Mouse (Mus musculus): ENCODE results near the gene Anks1b.

The Anks1b gene

GRCm38 (mm10) chr10:90190366-90190765 is 317.1 kb downstream of the Anks1b start:
- peak; percentile 31 to 65 for DNase-seq

- DNase-seq: no peak
Observed at GRCm38 (mm10) chr10:90196936-90197335, 323.6 kb downstream of the Anks1b start.

GRCm38 (mm10) chr10:90210044-90210443 is 336.7 kb downstream of the Anks1b start:
- DNase-seq: no peak

- no peak for DNase-seq
Observed at GRCm38 (mm10) chr10:90220470-90220869, 347.2 kb downstream of the Anks1b start.

GRCm38 (mm10) chr10:90222793-90223495 is 349.6 kb downstream of the Anks1b start:
- peak; percentile 62 to 71 for DNase-seq

GRCm38 (mm10) chr10:90235273-90235672 is 362.0 kb downstream of the Anks1b start:
- DNase-seq: no peak

GRCm38 (mm10) chr10:90237290-90237689 is 364.0 kb downstream of the Anks1b start:
- no peak for DNase-seq

- no peak for DNase-seq
Observed at GRCm38 (mm10) chr10:90258944-90259714, 385.8 kb downstream of the Anks1b start.

- DNase-seq: no peak
Observed at GRCm38 (mm10) chr10:90271321-90271720, 398.0 kb downstream of the Anks1b start.

- no peak for DNase-seq
Observed at GRCm38 (mm10) chr10:90273311-90273710, 400.0 kb downstream of the Anks1b start.

GRCm38 (mm10) chr10:90286589-90286988 is 413.3 kb downstream of the Anks1b start:
- no peak for DNase-seq

- DNase-seq: no peak
Observed at GRCm38 (mm10) chr10:90303249-90303648, 429.9 kb downstream of the Anks1b start.

GRCm38 (mm10) chr10:90306156-90306555 is 432.8 kb downstream of the Anks1b start:
- DNase-seq: no peak

- no peak for DNase-seq
Observed at GRCm38 (mm10) chr10:90307931-90308555, 434.7 kb downstream of the Anks1b start.

- no peak for DNase-seq
Observed at GRCm38 (mm10) chr10:90329781-90330180, 456.5 kb downstream of the Anks1b start.

- DNase-seq: no peak
Observed at GRCm38 (mm10) chr10:90345394-90345793, 472.1 kb downstream of the Anks1b start.

GRCm38 (mm10) chr10:90356258-90356657 is 482.9 kb downstream of the Anks1b start:
- DNase-seq: no peak

- no peak for DNase-seq
Observed at GRCm38 (mm10) chr10:90357169-90357907, 484.0 kb downstream of the Anks1b start.

- no peak for DNase-seq
Observed at GRCm38 (mm10) chr10:90369015-90369414, 495.7 kb downstream of the Anks1b start.

- peak; percentile 89 to 94 for DNase-seq
Observed at GRCm38 (mm10) chr10:90370751-90371150, 497.4 kb downstream of the Anks1b start.

- DNase-seq: peak; percentile 59 to 80
Observed at GRCm38 (mm10) chr10:90373469-90373868, 500.2 kb downstream of the Anks1b start.

- DNase-seq: no peak
Observed at GRCm38 (mm10) chr10:90376605-90377004, 503.3 kb downstream of the Anks1b start.

GRCm38 (mm10) chr10:90380062-90380461 is 506.8 kb downstream of the Anks1b start:
- no peak for DNase-seq

Measured in cerebellum, postnatal 25 days (tissue).